Mouse (Mus musculus) layer of hippocampus, postnatal 10 days (tissue): ENCODE results near the gene H2-DMa. TPM values are rescaled to one million over a fixed set of nuclear protein-coding genes. Genes with fewer than 3 reads are reported as not detected.

Experiments
- DNase-seq, 2 experiments: peaks; one replicate each; pipeline ENCODE4 v3.0.0; 2021; ENCODE audit warnings: low spot score in 2 of 2
- long read RNA-seq: library from polyadenylated mRNA; stranded (forward); transcript quantifications from one replicate; pipeline ENCODE4 v2.0.0, GENCODE M21; 2023
- total RNA-seq, 2 experiments: library from RNA; stranded (reverse); gene quantifications; 2 replicates each; pipeline ENCODE4 v1.2.3; 2021

H2-DMa gene
- 10 to 100 TPM; 34.4 to 38.6 TPM for total RNA-seq
- long read RNA-seq, transcript H2-DMa-205 (5 exons, 1,108 nt), result major isoform, 23 of 38 reads
- long read RNA-seq, partial matches to known transcripts, result 7 of 38 reads
- long read RNA-seq, other reads (novel, unspliced or antisense), result 7 of 38 reads

GRCm38 (mm10) chr17:34119249-34120179, at the start of gene H2-DMa:
H2-DMa (plus strand) TSS chr17:34119541.
- peak; percentile 99 for DNase-seq

GRCm38 (mm10) chr17:34072091-34072490, 47.2 kb upstream of the H2-DMa start:
- no peak for DNase-seq

- DNase-seq, result peak; percentile 80 to 81
Measured at GRCm38 (mm10) chr17:34075271-34075670, 44.1 kb upstream of the H2-DMa start.

GRCm38 (mm10) chr17:34077549-34077948, 41.8 kb upstream of the H2-DMa start:
- DNase-seq, result peak; percentile 80 to 81

- no peak for DNase-seq
Measured at GRCm38 (mm10) chr17:34078148-34078547, 41.2 kb upstream of the H2-DMa start.

GRCm38 (mm10) chr17:34079002-34079401, 40.3 kb upstream of the H2-DMa start:
- no peak for DNase-seq

GRCm38 (mm10) chr17:34079621-34080020, 39.7 kb upstream of the H2-DMa start:
- peak; percentile 16 to 24 for DNase-seq

GRCm38 (mm10) chr17:34083104-34083503, 36.2 kb upstream of the H2-DMa start:
- no peak for DNase-seq

- no peak for DNase-seq
Measured at GRCm38 (mm10) chr17:34087386-34087785, 32.0 kb upstream of the H2-DMa start.

- DNase-seq, result no peak
Measured at GRCm38 (mm10) chr17:34088124-34088523, 31.2 kb upstream of the H2-DMa start.

GRCm38 (mm10) chr17:34090923-34091322, 28.4 kb upstream of the H2-DMa start:
- peak in 1 of 2 experiments; percentile 41 for DNase-seq

- DNase-seq, result no peak
Measured at GRCm38 (mm10) chr17:34092197-34092875, 27.0 kb upstream of the H2-DMa start, which contains the start of gene H2-Oa. H2-Oa (plus strand) TSS chr17:34092340.

- no peak for DNase-seq
Measured at GRCm38 (mm10) chr17:34093199-34093874, 26.0 kb upstream of the H2-DMa start.

GRCm38 (mm10) chr17:34094283-34095035, 24.9 kb upstream of the H2-DMa start:
- DNase-seq, result no peak

- no peak for DNase-seq
Measured at GRCm38 (mm10) chr17:34096497-34097010, 22.8 kb upstream of the H2-DMa start.

GRCm38 (mm10) chr17:34097272-34097671, 22.1 kb upstream of the H2-DMa start:
- no peak for DNase-seq

- DNase-seq, result no peak
Measured at GRCm38 (mm10) chr17:34098709-34099479, 20.4 kb upstream of the H2-DMa start.

GRCm38 (mm10) chr17:34099531-34099930, 19.8 kb upstream of the H2-DMa start:
- no peak for DNase-seq

GRCm38 (mm10) chr17:34101185-34101584, 18.2 kb upstream of the H2-DMa start:
- DNase-seq, result no peak
